Mouse (Mus musculus) small intestine, adult 2 months (tissue): Measurements from ENCODE around the gene Aco2. TPM values are rescaled to one million over a fixed set of nuclear protein-coding genes. Genes with fewer than 3 reads are reported as not detected.

Experiments
- H3K27ac ChIP-seq: fragments of 200-500 bp; 2 replicates; pipeline ENCODE4 v1.5.1; 2012; ENCODE audit warnings: low read depth, low read length, control low read depth, inconsistent platforms; ENCODE audit not compliant: insufficient read depth
- H3K27me3 ChIP-seq: fragments of 200-500 bp; 2 replicates; pipeline ENCODE4 v1.6.1; 2012; ENCODE audit warnings: mild to moderate bottlenecking, moderate library complexity, low read length, inconsistent platforms; ENCODE audit not compliant: control insufficient read depth, insufficient read depth
- H3K36me3 ChIP-seq: fragments of 200-500 bp; 2 replicates; pipeline ENCODE4 v1.6.1; 2012; ENCODE audit warnings: mild to moderate bottlenecking, low read length, control low read depth, inconsistent platforms; ENCODE audit not compliant: control insufficient read depth, insufficient read depth
- H3K4me1 ChIP-seq: fragments of 200-500 bp; 2 replicates; pipeline ENCODE4 v1.6.1; 2012; ENCODE audit warnings: low read length, inconsistent platforms, mixed read lengths; ENCODE audit not compliant: control insufficient read depth, insufficient read depth, insufficient read length
- H3K4me3 ChIP-seq: fragments of 200-500 bp; 2 replicates; pipeline ENCODE4 v1.5.1; 2012; ENCODE audit warnings: low read depth, mild to moderate bottlenecking, control low read depth, inconsistent platforms, low read length, moderate library complexity
- CTCF ChIP-seq: fragments of 200-500 bp; IDR thresholded peaks from 2 replicates; pipeline ENCODE4 v1.5.1; 2012; ENCODE audit warnings: low read depth, mild to moderate bottlenecking, control low read depth, inconsistent platforms, low read length, moderate library complexity, mixed read lengths; ENCODE audit not compliant: insufficient replicate concordance, insufficient read length; ENCODE audit errors: extremely low read depth
- POLR2A ChIP-seq: fragments of 200-500 bp; IDR thresholded peaks from 2 replicates; pipeline ENCODE4 v1.6.1; 2012; ENCODE audit warnings: low read depth, mild to moderate bottlenecking, control low read depth, inconsistent platforms, low read length, moderate library complexity
- WGBS: fragments of 180-500 bp; shearing (Covaris S2); methylation state at CpG from one replicate; pipeline ENCODE4 v1.1.7; 2018; 5-methylcytosine and 5-hydroxymethylcytosine counted together
- polyA plus RNA-seq: library from polyadenylated mRNA; depleted of rRNA; stranded (reverse); fragments of >200 nt; gene quantifications from 2 replicates; pipeline ENCODE4 v1.2.3, GENCODE M21; 2012

Gene Aco2
- polyA plus RNA-seq, 1 experiment = 416 TPM

DNA sequence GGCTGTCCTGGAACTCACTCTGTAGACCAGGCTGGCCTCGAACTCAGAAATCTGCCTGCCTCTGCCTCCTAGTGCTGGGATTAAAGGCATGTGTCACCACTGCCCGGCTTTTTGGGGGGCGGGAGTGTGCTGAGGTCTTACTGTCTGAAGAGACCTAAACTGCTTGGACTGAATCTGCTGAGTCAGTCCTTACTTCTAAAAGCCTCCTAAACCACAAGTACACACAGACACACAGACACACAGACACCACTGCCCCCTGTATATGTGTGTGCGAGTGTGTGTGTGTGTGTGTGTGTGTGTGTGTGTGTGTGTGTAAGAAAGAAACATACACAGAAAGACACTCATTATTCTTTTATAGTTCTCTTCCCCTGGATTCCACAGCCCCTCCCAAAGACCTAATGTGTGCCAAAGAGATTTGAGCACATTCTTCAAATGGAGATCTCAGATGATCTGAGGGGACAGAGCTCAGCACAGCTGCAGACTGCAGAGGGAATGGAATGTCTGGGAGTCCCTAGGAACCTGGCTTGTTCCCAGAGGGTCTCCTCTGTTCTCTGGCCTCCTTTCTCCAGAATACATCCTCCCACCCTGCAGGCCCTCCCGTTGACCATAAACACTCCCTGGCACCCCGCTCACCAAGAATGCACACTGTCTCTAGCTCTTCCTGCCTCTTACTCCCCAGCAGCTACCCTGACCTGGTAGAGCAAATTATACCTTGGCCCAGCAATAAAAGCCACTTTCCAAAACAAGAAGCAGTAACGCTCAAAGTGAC is 63.9 kb downstream of the Aco2 start:
- H3K27me3 ChIP-seq = peaks cover 9% of the 10 kb centered on the region
- H3K4me3 ChIP-seq = peak overlapping the region; percentile 43; the same call in 1 of the 2 replicates
- TF ChIP-seq CTCF = no peak
- no peak for TF ChIP-seq POLR2A
- H3K4me1 ChIP-seq = no peaks in the 10 kb centered on the region; the same call in 1 of the 2 replicates
- WGBS = 59% methylated on average over 7 of the region's 7 CpGs
- H3K36me3 ChIP-seq = no peaks in the 10 kb centered on the region
- H3K27ac ChIP-seq = no peak overlapping the region

DNA sequence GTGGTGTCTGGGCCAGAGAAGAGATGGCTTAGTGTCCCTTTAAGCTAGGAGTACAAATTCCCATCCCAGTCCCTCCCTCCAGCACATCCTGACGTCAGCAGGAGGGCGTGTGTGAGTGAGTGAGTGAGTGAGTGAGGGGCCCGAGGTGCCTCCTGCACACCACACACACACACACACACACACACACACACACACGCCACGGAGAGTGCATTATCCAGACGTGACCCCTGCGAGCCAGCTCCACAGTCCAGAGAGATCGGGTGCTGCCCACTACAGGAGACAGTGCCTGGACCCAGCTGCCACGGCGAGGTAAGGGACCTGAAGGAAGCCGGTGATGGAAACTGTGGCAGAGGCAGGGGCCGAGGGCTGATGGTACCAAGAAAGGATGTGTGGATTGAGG is 64.6 kb downstream of the Aco2 start, which contains the start of gene Csdc2:
Csdc2 (plus strand) TSS at position 81 of the 400 bp plus-strand sequence.
- Histone ChIP-seq H3K4me3 (peak within 1 kb of the TSS; percentile 43), H3K27me3 (peaks cover 9% of the 10 kb centered on the region), H3K4me1 (no peaks in the 10 kb centered on the region; the same call in 1 of the 2 replicates), H3K36me3 (no peaks in the 10 kb centered on the region), H3K27ac (no peak within 1 kb of the TSS)
- TF ChIP-seq POLR2A (no peak), CTCF (no peak)
- 6% methylated on average over 12 of the region's 12 CpGs for WGBS

DNA sequence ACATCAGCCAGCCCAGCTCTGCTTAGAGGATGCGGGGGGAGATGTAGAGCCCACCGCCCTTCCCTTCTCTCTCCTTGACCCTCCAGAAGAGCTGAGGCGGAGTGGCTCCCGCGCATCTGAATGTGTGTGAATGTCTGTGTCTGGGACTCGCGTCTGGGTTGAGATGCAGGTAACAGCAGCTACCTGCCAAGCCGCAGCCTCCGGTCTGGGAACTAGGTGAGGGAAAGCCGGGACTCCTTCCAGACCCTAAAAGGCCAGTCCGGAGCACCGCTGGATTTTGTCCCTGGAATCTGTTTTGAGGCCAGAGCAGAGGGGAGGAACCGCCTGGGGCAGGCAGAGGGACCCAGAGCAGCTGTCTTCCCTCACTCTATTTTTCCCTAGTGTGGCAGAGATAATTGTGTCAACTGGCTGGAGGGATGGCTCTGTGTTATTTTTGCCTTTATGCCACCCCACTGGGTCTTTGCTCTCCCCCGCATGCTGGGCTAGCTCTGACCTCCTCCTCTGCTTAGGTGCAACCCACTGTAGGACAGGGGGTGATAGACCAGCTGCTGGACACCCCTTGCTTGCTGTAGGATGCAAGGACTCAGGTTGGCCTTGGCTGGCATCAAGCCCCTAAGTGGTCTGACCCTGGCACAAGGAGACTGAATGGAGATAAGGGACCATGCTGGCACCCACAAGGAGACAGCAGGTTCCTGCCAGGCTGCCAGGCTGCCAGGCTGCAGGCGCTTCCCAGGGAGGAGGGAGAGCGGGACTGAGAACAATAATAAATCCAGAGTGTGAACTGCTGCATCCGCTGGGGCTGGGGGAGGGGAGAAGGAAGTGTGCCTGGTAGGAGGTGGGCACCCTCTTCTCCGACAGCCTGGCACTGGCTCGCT is 65.2 kb downstream of the Aco2 start:
- 19% methylated on average over 19 of the region's 19 CpGs for WGBS
- no peaks in the 10 kb centered on the region; the same call in 1 of the 2 replicates for H3K4me1 ChIP-seq
- H3K4me3 ChIP-seq = peak overlapping the region; percentile 43
- no peak overlapping the region for H3K27ac ChIP-seq
- peaks cover 9% of the 10 kb centered on the region for H3K27me3 ChIP-seq
- no peaks in the 10 kb centered on the region for H3K36me3 ChIP-seq
- TF ChIP-seq POLR2A = no peak
- TF ChIP-seq CTCF = no peak

DNA sequence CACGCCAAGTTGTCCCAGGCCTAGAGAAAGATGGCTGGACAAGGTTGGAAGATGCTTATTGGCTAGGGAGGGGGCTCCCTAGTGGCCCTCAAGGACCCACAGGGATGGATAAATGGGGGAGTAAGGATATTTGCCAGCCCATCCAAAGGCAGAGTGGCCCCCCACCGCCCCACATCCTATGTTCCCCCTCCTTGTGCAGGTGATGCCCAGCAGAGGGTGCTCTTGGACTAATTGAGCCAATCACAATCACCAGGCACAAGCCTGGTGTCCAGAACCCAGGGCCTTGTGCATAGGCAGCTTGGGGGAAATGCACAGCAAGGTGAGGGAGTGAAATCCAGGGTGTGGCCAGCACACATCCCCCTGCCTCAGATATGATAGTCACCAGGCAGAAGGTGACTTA is 66.1 kb downstream of the Aco2 start:
- H3K4me1 ChIP-seq = no peaks in the 10 kb centered on the region
- WGBS = 43% methylated on average over 2 of the region's 2 CpGs
- H3K36me3 ChIP-seq = no peaks in the 10 kb centered on the region
- TF ChIP-seq POLR2A (no peak), CTCF (peak; percentile 53; the same call in 1 of the 2 replicates)
- H3K27me3 ChIP-seq = peaks cover 5% of the 10 kb centered on the region
- H3K27ac ChIP-seq = no peak overlapping the region
- H3K4me3 ChIP-seq = no peak overlapping the region

DNA sequence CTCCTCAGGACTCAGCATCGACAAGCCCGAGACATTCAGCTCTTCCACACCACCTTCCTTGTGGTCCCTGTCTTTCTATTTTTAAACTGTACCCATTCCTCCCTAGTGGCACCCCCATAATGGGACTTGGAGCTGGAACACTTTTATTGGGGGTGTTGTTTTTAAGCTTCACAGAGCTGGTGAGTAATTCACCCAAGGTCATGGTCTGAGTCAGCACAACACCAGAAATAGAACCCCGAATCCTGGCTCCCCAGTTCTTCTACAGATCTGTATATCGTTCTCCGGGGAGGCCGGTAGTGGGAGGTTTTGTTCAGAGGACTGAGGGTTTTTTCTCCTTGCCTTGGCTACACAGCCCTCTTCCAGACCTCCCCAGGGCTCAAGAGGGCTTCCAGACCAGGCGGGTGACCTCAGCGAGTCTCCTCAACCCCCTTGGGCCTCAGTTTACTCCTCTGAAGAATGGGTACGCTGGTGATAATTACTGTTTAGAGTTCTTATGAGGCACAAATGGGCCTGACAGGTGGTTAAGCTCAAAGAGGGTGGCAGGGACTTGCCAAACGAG is 67.1 kb downstream of the Aco2 start:
- WGBS = 80% methylated on average over 10 of the region's 10 CpGs
- Histone ChIP-seq H3K36me3 (no peaks in the 10 kb centered on the region), H3K4me1 (no peaks in the 10 kb centered on the region), H3K27ac (no peak overlapping the region), H3K27me3 (peaks cover 5% of the 10 kb centered on the region), H3K4me3 (no peak overlapping the region)
- TF ChIP-seq CTCF (no peak), POLR2A (no peak)

DNA sequence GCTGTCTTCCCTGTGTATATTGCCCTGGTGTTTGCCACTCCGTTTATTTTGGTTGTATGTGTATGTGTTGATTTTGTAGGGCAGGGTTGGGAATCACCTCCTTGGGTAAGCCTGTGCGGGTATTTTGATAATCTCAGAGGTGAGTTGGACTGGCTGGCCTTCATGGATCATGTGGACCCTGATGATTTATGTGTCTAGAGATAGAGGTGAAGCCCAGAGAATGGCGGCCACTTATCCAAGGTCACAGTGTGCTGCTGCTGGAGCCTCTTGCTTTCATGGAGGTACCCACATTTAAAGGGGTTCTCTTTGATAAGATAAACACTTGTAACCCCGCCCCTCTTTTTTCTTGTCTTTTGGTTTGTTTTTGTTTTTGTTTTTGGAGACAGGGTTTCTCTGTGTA is 67.7 kb downstream of the Aco2 start:
- H3K27me3 ChIP-seq = peaks cover 5% of the 10 kb centered on the region
- H3K36me3 ChIP-seq = no peaks in the 10 kb centered on the region
- TF ChIP-seq CTCF (no peak), POLR2A (no peak)
- no peaks in the 10 kb centered on the region for H3K4me1 ChIP-seq
- 56% methylated on average over 4 of the region's 4 CpGs for WGBS
- no peak overlapping the region for H3K27ac ChIP-seq
- no peak overlapping the region for H3K4me3 ChIP-seq

DNA sequence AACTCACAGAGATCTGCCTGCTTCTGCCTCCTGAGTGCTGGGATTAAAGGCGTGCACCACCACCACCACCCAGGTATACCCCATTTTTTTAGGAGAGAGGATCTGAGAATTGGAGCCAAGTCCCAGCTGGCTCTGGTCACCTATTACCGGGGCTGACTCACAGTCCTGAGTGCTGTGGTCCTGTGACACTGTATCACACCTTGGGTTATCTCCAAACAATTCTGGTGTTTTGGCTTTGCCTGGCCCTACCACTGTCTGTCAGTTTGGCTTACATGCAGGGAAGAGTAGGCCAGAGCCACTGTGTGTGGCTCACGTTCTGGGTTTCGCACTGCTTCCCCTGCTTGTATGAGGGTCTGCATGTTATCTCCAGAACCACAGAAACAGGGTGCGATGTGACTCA is 68.1 kb downstream of the Aco2 start:
- no peak overlapping the region for H3K27ac ChIP-seq
- H3K36me3 ChIP-seq = no peaks in the 10 kb centered on the region
- H3K4me3 ChIP-seq = no peak overlapping the region
- WGBS = 85% methylated on average over 5 of the region's 5 CpGs
- H3K27me3 ChIP-seq = peaks cover 5% of the 10 kb centered on the region
- no peak for TF ChIP-seq POLR2A
- TF ChIP-seq CTCF = no peak
- no peaks in the 10 kb centered on the region for H3K4me1 ChIP-seq
